Mouse (Mus musculus) ES-Bruce4 (cell line): ENCODE measurements around the gene Gm10409. TPM values are rescaled to one million over a fixed set of nuclear protein-coding genes. Genes with fewer than 3 reads are reported as not detected.
"Not testable (repeated sequence)": the region's sequence is repeated elsewhere in the genome, so short reads cannot be mapped to it uniquely, and the experiment has no call there.

Experiments used
- H3K27ac ChIP-seq: 2 replicates; pipeline ENCODE4 v1.5.1; 2012; ENCODE audit warnings: low read length, inconsistent platforms; ENCODE audit not compliant: insufficient read depth
- H3K27me3 ChIP-seq: 2 replicates; pipeline ENCODE4 v1.6.1; 2012; ENCODE audit warnings: mild to moderate bottlenecking, low read length, inconsistent platforms; ENCODE audit not compliant: control insufficient read depth, poor library complexity, insufficient read depth, severe bottlenecking
- H3K36me3 ChIP-seq: 2 replicates; pipeline ENCODE4 v1.6.1; 2012; ENCODE audit warnings: inconsistent platforms, mild to moderate bottlenecking, low read length, moderate library complexity; ENCODE audit not compliant: control insufficient read depth, poor library complexity, insufficient read depth, severe bottlenecking
- H3K4me1 ChIP-seq: one replicate; pipeline ENCODE4 v1.8.1; 2011; ENCODE audit warnings: low read length; ENCODE audit not compliant: control insufficient read depth, insufficient read depth
- H3K4me3 ChIP-seq: 2 replicates; pipeline ENCODE4 v1.5.1; 2011; ENCODE audit warnings: low read depth, mild to moderate bottlenecking, low read length
- H3K9ac ChIP-seq: 2 replicates; pipeline ENCODE4 v1.6.1; 2012; ENCODE audit warnings: low read depth, mild to moderate bottlenecking, inconsistent platforms; ENCODE audit not compliant: poor library complexity, severe bottlenecking
- H3K9me3 ChIP-seq: replicated peaks from 2 replicates; pipeline ENCODE4 v1.6.1; 2012; ENCODE audit warnings: mild to moderate bottlenecking, low read length, inconsistent platforms; ENCODE audit not compliant: control insufficient read depth, poor library complexity, insufficient read depth, severe bottlenecking
- polyA plus RNA-seq: library from polyadenylated mRNA; stranded (reverse); fragments of >200 nt; gene quantifications from 2 replicates; pipeline ENCODE4 v1.2.4, GENCODE M21; 2011; ENCODE audit warnings: low read depth; ENCODE audit not compliant: missing spikeins, insufficient read depth, insufficient read length

Gm10409 gene
- polyA plus RNA-seq, result not detected in 2 replicates

GRCm38 (mm10) chr14:3412314-3412713, at the start of gene Gm10409:
Gene Gm10409 (plus strand): TSS chr14:3412614.
- not testable (repeated sequence) for H3K27ac ChIP-seq, H3K36me3 ChIP-seq, H3K9me3 ChIP-seq, H3K4me1 ChIP-seq, H3K9ac ChIP-seq, H3K27me3 ChIP-seq, H3K4me3 ChIP-seq

- H3K4me1 ChIP-seq, H3K36me3 ChIP-seq, H3K27ac ChIP-seq, H3K9me3 ChIP-seq, H3K9ac ChIP-seq, H3K4me3 ChIP-seq, H3K27me3 ChIP-seq: not testable (repeated sequence)
These were observed 17.6 kb upstream of the Gm10409 start, which contains the start of gene Gm10413 for GRCm38 (mm10) chr14:3394793-3395192. Gene Gm10413 (plus strand): TSS chr14:3395093.

- H3K27me3 ChIP-seq, H3K4me1 ChIP-seq, H3K9ac ChIP-seq, H3K27ac ChIP-seq, H3K36me3 ChIP-seq, H3K9me3 ChIP-seq, H3K4me3 ChIP-seq: not testable (repeated sequence)
These were observed 15.4 kb downstream of the Gm10409 start, which contains the start of gene Gm3005 for GRCm38 (mm10) chr14:3427803-3428202. Gene Gm3005 (plus strand): TSS chr14:3428103.

GRCm38 (mm10) chr14:3449079-3449478, 36.7 kb downstream of the Gm10409 start, which contains the start of gene Gm10408:
Gene Gm10408 (plus strand): TSS chr14:3449379.
- not testable (repeated sequence) for H3K27ac ChIP-seq, H3K4me3 ChIP-seq, H3K36me3 ChIP-seq, H3K9me3 ChIP-seq, H3K4me1 ChIP-seq, H3K27me3 ChIP-seq, H3K9ac ChIP-seq

Other genes starting within 250 kb of the Gm10409 start
- not detected in 2 replicates for gene Gm5795, start 224.4 kb upstream of the Gm10409 start, polyA plus RNA-seq
- gene D830030K20Rik, start 204.1 kb upstream of the Gm10409 start, polyA plus RNA-seq, result 3.2 and 4.1 TPM in 2 replicates
- gene Gm2956, start 80.0 kb upstream of the Gm10409 start, polyA plus RNA-seq, result not detected in 2 replicates
- gene Gm10413, start 17.5 kb upstream of the Gm10409 start, polyA plus RNA-seq, result not detected in 2 replicates
- 0.54 and 0.78 TPM in 2 replicates for gene Gm3005, start 15.5 kb downstream of the Gm10409 start, polyA plus RNA-seq
- not detected in 2 replicates for gene Gm10408, start 36.8 kb downstream of the Gm10409 start, polyA plus RNA-seq
- gene Gm3012, start 221.9 kb downstream of the Gm10409 start, polyA plus RNA-seq, result not detected in 2 replicates
- gene Gm3020, start 239.4 kb downstream of the Gm10409 start, polyA plus RNA-seq, result not detected in 2 replicates